Mouse (Mus musculus): ENCODE data around the gene Adcy5.

The Adcy5 gene

GRCm38 (mm10) chr16:35308486-35309143 lies 153.9 kb downstream of the Adcy5 start:
- intact Hi-C loops (cut with DNase I) = no loop called here

GRCm38 (mm10) chr16:35309634-35310033 lies 155.0 kb downstream of the Adcy5 start:
- intact Hi-C loops (cut with DNase I) = loop anchor here (10.0 kb wide), 3 partner anchors 235 to 505 kb away; partner anchors contain the start of gene Sema5b

GRCm38 (mm10) chr16:35310551-35311110 lies 156.0 kb downstream of the Adcy5 start:
- intact Hi-C loops (cut with DNase I) = loop anchor here (10.0 kb wide), 3 partner anchors 234 to 504 kb away; partner anchors contain the start of gene Sema5b

GRCm38 (mm10) chr16:35311586-35311985 lies 156.9 kb downstream of the Adcy5 start:
- intact Hi-C loops (cut with DNase I) = loop anchor here (10.0 kb wide), 3 partner anchors 233 to 503 kb away; partner anchors contain the start of gene Sema5b

- intact Hi-C loops (cut with DNase I) = loop anchor here (5.0 to 10.0 kb wide), 4 partner anchors 229 to 499 kb away; partner anchors contain the start of gene Sema5b
These were observed 160.8 kb downstream of the Adcy5 start for GRCm38 (mm10) chr16:35315496-35315895.

GRCm38 (mm10) chr16:35316856-35317264 lies 162.2 kb downstream of the Adcy5 start:
- intact Hi-C loops (cut with DNase I) = loop anchor here (5.0 to 10.0 kb wide), 4 partner anchors 228 to 498 kb away; partner anchors contain the start of gene Sema5b

GRCm38 (mm10) chr16:35317460-35317859 lies 162.8 kb downstream of the Adcy5 start:
- intact Hi-C loops (cut with DNase I) = loop anchor here (5.0 to 10.0 kb wide), 4 partner anchors 227 to 497 kb away; partner anchors contain the start of gene Sema5b

- intact Hi-C loops (cut with DNase I) = loop anchor here (5.0 to 10.0 kb wide), 4 partner anchors 226 to 496 kb away; partner anchors contain the start of gene Sema5b
These were observed 163.7 kb downstream of the Adcy5 start for GRCm38 (mm10) chr16:35318397-35318796.

- intact Hi-C loops (cut with DNase I) = loop anchor here (5.0 to 10.0 kb wide), 4 partner anchors 225 to 495 kb away; partner anchors contain the start of gene Sema5b
These were observed 164.7 kb downstream of the Adcy5 start for GRCm38 (mm10) chr16:35319335-35319734.

- intact Hi-C loops (cut with DNase I) = loop anchor here (5.0 to 10.0 kb wide), 4 partner anchors 225 to 495 kb away; partner anchors contain the start of gene Sema5b
These were observed 165.1 kb downstream of the Adcy5 start for GRCm38 (mm10) chr16:35319773-35320172.

GRCm38 (mm10) chr16:35330451-35330850 lies 175.8 kb downstream of the Adcy5 start:
- intact Hi-C loops (cut with DNase I) = no loop called here
